Mouse (Mus musculus): ENCODE data around the gene Hs3st4.

The Hs3st4 gene

DNA sequence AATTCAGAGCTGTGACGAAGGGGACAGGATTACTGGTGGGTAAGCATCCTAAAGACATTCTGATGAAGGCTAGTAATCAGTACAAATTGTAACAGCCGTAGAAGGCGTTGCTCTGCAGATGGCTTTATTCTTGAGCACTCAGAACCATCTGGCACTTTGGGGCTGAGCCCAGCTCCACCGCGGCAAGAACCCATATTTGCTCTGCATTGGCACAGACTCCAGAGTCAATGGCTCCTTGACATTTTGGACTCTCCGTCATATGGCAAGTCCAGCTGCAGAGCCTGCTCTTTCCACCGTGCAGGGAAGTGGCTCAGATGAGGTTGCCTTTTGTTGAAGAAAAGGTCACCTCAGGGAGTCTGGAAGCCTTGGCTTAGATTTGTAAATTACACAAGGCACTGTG lies 148.6 kb downstream of the Hs3st4 start:
- in situ Hi-C loops (cut with MboI; ENCODE audit: low sequenced_read_pairs) = no loop called here

GRCm38 (mm10) chr7:124136133-124136532 lies 153.5 kb downstream of the Hs3st4 start:
- in situ Hi-C loops (cut with MboI; ENCODE audit: low sequenced_read_pairs) = no loop called here

DNA sequence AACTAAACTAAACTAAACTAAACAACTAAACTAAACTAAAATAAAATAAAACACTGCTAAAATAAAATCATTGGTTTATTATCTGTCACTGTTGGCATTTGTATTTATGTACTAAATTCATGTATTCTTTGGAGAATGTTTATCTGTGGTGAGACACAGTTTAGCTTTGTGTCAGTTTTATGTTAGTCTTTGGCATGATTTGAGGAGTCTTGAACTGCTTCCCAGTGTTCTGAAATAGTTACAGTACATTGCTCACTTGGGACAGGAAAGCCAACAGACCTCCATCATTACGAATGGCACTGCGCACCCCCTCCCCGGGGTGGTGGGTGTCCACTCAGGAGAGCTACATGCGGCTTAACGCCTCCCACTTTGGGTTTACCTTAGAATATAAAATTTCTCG lies 158.6 kb downstream of the Hs3st4 start:
- in situ Hi-C loops (cut with MboI; ENCODE audit: low sequenced_read_pairs) = no loop called here

DNA sequence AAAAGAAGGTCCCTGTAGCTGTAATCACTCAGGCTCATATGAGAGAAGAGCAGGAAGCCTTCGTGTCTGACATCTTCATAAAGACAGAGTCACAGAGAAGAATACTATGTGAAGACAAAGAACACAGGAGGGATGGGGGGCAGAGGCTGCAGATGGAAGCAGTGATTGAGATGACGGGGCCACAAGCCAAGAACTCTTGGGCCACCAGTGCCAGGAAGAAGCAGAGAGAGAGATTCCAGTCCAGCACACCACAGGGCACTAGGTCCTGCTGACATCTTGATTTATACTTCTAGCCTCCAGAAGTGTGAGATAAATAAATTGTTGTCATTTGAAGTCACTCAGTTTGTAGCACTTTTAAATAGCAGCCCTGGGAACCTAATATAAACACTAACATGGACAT lies 168.2 kb downstream of the Hs3st4 start:
- in situ Hi-C loops (cut with MboI; ENCODE audit: low sequenced_read_pairs) = no loop called here

GRCm38 (mm10) chr7:124163301-124163700 lies 180.6 kb downstream of the Hs3st4 start:
- in situ Hi-C loops (cut with MboI; ENCODE audit: low sequenced_read_pairs) = no loop called here

- in situ Hi-C loops (cut with MboI; ENCODE audit: low sequenced_read_pairs) = no loop called here
Measured at GRCm38 (mm10) chr7:124166229-124166628, 183.6 kb downstream of the Hs3st4 start.

- in situ Hi-C loops (cut with MboI; ENCODE audit: low sequenced_read_pairs) = no loop called here
Measured at GRCm38 (mm10) chr7:124168796-124169195, 186.1 kb downstream of the Hs3st4 start.

GRCm38 (mm10) chr7:124170001-124170400 lies 187.3 kb downstream of the Hs3st4 start:
- in situ Hi-C loops (cut with MboI; ENCODE audit: low sequenced_read_pairs) = no loop called here

DNA sequence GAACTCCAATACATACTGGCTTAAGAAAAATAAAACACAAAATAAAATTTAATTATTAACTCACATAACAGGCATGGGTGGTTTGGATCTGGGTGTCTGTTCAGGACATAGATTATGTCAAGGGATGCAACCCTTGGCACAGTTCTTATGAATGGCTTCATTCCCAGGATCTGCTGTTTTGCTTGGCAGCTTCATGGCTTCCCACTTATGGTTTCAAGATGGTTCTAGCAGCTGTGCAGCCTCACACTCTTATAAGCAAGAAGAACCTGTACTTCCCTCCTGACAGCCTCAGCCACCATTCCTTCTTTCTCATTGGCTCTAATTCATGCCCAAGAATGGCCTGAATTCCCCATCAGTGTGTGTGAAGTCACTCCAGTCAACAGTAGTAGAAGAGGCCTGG lies 189.3 kb downstream of the Hs3st4 start:
- in situ Hi-C loops (cut with MboI; ENCODE audit: low sequenced_read_pairs) = no loop called here

DNA sequence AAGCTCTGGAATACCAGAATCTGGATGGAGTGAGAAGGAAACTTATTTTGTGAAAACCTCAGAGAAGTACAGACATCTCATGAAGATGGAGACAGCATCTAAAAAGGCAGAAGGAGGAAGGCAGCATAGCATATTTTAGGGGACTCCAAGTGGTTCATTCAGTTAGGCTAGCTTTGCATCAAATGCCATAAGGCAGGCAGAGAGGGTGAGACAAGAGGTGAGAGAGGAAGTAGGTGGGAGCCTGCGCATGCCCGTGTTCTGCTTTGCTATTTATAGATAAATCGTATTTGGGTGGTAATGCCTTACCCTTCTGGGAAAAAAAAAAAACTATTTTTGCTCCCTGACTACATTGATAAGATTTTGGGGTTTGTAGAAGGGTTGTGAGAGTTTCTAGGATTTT lies 198.3 kb downstream of the Hs3st4 start:
- in situ Hi-C loops (cut with MboI; ENCODE audit: low sequenced_read_pairs) = no loop called here

GRCm38 (mm10) chr7:124184693-124185092 lies 202.0 kb downstream of the Hs3st4 start:
- in situ Hi-C loops (cut with MboI; ENCODE audit: low sequenced_read_pairs) = no loop called here

GRCm38 (mm10) chr7:124198811-124199570 lies 216.3 kb downstream of the Hs3st4 start:
- in situ Hi-C loops (cut with MboI; ENCODE audit: low sequenced_read_pairs) = no loop called here

DNA sequence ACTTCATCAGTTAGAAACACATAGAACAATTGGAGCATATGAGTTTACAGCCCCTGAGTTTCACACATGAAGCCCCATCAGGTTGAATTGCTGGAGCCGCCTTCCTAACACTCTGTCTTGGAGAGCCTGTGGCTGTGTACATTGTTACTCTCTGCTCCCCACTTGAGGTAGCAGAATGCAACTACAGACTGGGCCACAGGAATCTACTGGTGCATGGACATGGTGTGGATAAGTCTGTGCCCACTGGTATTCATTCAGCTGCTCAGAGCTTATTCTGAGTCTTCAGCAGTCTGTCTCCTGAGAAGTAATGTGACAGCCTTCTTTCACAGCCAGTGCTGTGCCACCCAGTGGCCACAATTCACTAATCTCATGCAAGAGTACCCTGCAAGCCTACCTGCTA lies 234.3 kb downstream of the Hs3st4 start:
- in situ Hi-C loops (cut with MboI; ENCODE audit: low sequenced_read_pairs) = no loop called here

GRCm38 (mm10) chr7:124220556-124220955 lies 237.9 kb downstream of the Hs3st4 start:
- in situ Hi-C loops (cut with MboI; ENCODE audit: low sequenced_read_pairs) = no loop called here

DNA sequence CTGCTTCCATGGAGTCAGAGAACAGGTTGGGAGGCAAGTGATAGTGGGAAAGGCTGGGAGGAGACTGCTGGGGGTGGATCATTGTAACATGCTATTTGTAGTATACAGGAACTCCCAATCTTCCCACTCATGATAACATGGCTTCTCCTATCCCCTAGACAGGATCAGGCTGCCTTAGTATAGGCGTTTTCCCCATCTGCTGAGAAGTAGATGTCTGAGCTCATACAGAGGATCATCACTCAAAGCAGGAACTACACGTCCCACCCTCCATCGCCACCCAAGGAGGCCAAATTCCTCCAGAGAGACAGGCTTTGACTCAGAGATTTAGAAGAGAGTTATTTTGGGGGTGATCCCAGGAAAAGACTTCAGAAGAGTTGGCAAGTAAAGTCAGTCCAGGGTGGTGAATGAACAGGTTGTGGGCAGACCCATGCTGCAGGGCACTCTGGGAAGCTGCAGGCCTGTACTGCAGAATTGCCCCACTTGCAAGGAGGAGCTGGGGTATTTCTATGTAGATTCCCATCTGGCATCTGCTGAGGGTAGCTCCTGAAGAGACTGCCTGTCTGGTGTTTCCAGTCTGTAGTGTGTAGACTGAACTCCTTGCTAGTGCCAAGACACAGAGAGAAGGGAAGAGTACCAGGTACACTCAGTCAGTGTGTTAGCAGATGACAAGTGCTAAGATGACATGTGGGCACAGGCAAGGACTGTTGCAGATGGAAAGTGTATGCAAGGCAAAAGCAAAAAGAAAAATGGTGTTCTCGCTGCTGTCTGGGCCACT lies 255.4 kb downstream of the Hs3st4 start:
- in situ Hi-C loops (cut with MboI; ENCODE audit: low sequenced_read_pairs) = no loop called here

DNA sequence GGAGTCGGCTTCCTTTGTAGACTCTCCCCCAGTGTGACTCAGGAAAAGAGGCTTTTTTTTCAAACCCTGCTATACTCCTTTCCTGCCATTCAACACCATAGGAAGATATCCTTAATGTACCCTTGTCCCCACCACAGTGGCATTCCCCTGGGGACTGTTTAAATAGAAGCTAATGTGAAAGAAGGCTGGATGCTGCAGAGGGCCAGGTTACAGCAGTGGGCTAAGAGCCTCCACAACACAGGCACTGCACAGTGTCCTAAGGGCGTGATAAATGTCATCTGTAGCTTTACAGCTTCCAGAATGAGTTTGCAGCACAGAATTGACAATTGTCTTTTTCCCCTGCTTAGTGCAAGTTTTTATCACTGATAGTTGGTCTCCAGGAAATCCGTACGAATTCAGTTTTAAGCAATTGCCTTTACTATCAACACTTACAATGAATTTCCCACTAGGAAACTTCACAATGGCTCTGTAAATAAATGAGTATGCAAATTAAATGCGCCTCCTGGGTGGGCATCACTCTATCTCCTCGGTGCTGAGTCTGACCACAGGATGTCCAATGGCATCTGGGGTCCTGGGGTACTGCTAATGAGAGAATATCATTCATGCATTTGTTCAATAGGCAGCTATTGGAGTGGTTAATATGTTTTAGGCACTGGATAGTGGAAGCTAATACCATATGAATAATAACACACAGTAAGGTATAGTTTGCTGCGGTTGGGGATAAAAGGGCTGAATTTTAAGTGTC lies 257.4 kb downstream of the Hs3st4 start:
- in situ Hi-C loops (cut with MboI; ENCODE audit: low sequenced_read_pairs) = no loop called here

GRCm38 (mm10) chr7:124249838-124250237 lies 267.2 kb downstream of the Hs3st4 start:
- in situ Hi-C loops (cut with MboI; ENCODE audit: low sequenced_read_pairs) = no loop called here

DNA sequence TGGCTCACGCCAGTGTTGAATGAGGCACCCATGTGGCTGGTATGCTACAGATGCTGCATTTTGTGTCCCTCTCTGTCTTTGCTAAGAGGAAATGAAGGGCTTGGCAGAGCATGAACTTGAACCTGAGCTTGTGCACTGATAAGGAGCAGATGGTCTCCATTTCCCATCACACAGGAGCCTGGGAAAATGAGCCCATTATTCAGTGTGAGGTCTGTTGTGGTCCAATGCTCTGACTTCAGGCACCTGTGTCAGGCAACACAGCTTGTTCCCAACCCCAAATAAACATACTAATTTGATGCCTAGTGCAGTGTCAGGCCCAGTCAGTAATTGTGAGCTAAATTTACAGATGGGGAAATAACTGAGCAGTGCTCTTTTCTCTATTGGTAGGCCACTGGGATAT lies 267.9 kb downstream of the Hs3st4 start:
- in situ Hi-C loops (cut with MboI; ENCODE audit: low sequenced_read_pairs) = no loop called here

- in situ Hi-C loops (cut with MboI; ENCODE audit: low sequenced_read_pairs) = no loop called here
Measured at GRCm38 (mm10) chr7:124258419-124258818, 275.8 kb downstream of the Hs3st4 start.

DNA sequence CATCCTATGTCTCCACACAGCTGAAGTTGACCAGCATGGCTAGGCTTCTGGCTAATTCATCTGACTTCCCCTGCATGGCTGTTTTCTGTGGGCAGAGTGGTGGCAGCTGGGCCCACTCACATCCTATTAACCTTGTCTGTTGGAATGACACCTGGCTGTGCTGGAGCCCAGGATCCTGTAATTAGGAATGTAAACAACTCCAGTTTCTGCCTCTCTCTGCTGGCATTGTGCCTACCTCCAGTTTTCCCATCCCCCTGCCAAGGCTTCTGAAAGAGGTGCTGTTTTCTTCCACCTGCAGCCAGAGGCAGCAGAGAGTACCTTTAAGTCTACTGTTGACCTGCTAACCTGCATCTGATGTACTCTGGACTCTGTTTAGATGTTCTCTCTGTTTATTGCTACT lies 288.1 kb downstream of the Hs3st4 start:
- in situ Hi-C loops (cut with MboI; ENCODE audit: low sequenced_read_pairs) = no loop called here

DNA sequence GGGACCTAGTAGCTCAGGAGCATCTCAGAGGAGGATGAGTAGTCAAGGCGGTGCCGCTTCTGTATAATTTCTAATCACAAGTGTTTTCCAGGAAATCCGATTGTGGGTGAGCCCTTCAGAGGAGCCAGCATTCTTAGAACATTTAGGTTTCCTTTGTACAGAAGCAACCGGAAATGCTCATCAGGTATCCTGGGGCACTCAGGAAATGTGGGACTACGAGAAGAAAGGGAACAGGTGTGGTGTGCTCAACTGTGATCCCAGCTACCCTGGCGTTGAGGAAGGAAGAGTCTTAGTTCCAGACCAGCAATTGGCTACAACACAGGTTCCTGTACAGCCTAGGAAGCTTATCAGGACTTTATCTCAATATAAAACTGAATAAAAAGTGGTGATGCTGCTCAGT lies 307.2 kb downstream of the Hs3st4 start:
- in situ Hi-C loops (cut with MboI; ENCODE audit: low sequenced_read_pairs) = no loop called here

GRCm38 (mm10) chr7:124319451-124319850 lies 336.8 kb downstream of the Hs3st4 start:
- in situ Hi-C loops (cut with MboI; ENCODE audit: low sequenced_read_pairs) = no loop called here
